In genomic region chr15:80280646-80281045, GRCm38 (mm10) we compare ENCODE assay signal across 9 mouse cellular contexts. TPM values are rescaled to one million over a fixed set of nuclear protein-coding genes. Genes with fewer than 3 reads are reported as not detected.
A peak's percentile ranks its signal among the peaks of the same experiment; 100 is the strongest.
DNase-seq lines count a peak whose midpoint lies in the region; ATAC-seq and TF ChIP-seq lines count a peak whose summit lies in the region.
"Had no signal": no experiment of that assay in that cellular context is flagged by ENCODE, and none has a peak within 500 bp of the region (broad histone marks: within the 10 kb centered on the region; RNA-seq: fewer than 3 reads in every experiment).

No protein-coding gene starts in this region.

- ATAC-seq in intestine, postnatal 0 days, result no peak
- ATAC-seq in intestine, embryonic 15.5 days, result no peak

- H3K36me3 ChIP-seq in intestine, postnatal 0 days (ENCODE audit: control insufficient read depth, insufficient read depth), result no peaks in the 10 kb centered on the region
- no peaks in the 10 kb centered on the region for H3K36me3 ChIP-seq in intestine, embryonic 15.5 days
- H3K36me3 ChIP-seq in thymus, adult 2 months (ENCODE audit: control insufficient read depth, insufficient read depth, low read length), result no peaks in the 10 kb centered on the region
- H3K36me3 ChIP-seq in embryonic facial prominence, embryonic 10.5 days (replicated peaks), result no peaks in the 10 kb centered on the region
- H3K36me3 ChIP-seq in spleen, adult 2 months (ENCODE audit: control insufficient read depth, insufficient read depth, low read length), result no peaks in the 10 kb centered on the region
- H3K36me3 ChIP-seq: embryonic facial prominence, embryonic 13.5 days had no signal

- TF ChIP-seq POLR2A in thymus, adult 2 months (IDR thresholded peaks at IDR 0.05; ENCODE audit: control insufficient read depth, extremely low read depth, insufficient read depth, low read length, poor library complexity), result no peak
- no peak for TF ChIP-seq POLR2A in spleen, adult 2 months (IDR thresholded peaks at IDR 0.05; ENCODE audit: low read depth, low read length)

- TF ChIP-seq CTCF in intestine, postnatal 0 days (IDR thresholded peaks at IDR 0.05; ENCODE audit: low read depth), result peak; percentile 72
- peak; percentile 53; the same call in 1 of the 2 replicates for TF ChIP-seq CTCF in thymus, adult 2 months (IDR thresholded peaks at IDR 0.05; ENCODE audit: borderline replicate concordance, control insufficient read depth, extremely low read depth, insufficient read depth, low read length, poor library complexity)
- peak; percentile 44; the same call in 1 of the 2 replicates for TF ChIP-seq CTCF in spleen, adult 2 months (IDR thresholded peaks at IDR 0.05; ENCODE audit: extremely low read depth, insufficient read depth, insufficient read length, insufficient replicate concordance)

- no peak overlapping the region for H3K4me2 ChIP-seq in intestine, postnatal 0 days (replicated peaks; ENCODE audit: low read depth)
- H3K4me2 ChIP-seq in intestine, embryonic 15.5 days (replicated peaks), result no peak overlapping the region
- H3K4me2 ChIP-seq: embryonic facial prominence, embryonic 13.5 days had no signal

- WGBS in intestine, postnatal 0 days, result 24% methylated on average over 6 of the region's 6 CpGs
- WGBS in intestine, embryonic 15.5 days, result 29% methylated on average over 6 of the region's 6 CpGs
- WGBS in thymus, adult 2 months, result 22% methylated on average over 6 of the region's 6 CpGs
- WGBS in embryonic facial prominence, embryonic 10.5 days, result 21% methylated on average over 6 of the region's 6 CpGs
- WGBS in spleen, adult 2 months, result 19% methylated on average over 6 of the region's 6 CpGs

- H3K4me1 ChIP-seq in intestine, postnatal 0 days (replicated peaks; ENCODE audit: control insufficient read depth, insufficient read depth, low read length), result no peaks in the 10 kb centered on the region
- H3K4me1 ChIP-seq in intestine, embryonic 15.5 days (replicated peaks), result no peaks in the 10 kb centered on the region
- H3K4me1 ChIP-seq in thymus, adult 2 months (replicated peaks; ENCODE audit: control insufficient read depth, insufficient read depth, low read length), result no peaks in the 10 kb centered on the region; the same call in 1 of the 2 replicates
- no peaks in the 10 kb centered on the region for H3K4me1 ChIP-seq in embryonic facial prominence, embryonic 10.5 days
- H3K4me1 ChIP-seq in spleen, adult 2 months (ENCODE audit: control insufficient read depth, insufficient read depth, insufficient read length), result no peaks in the 10 kb centered on the region
- H3K4me1 ChIP-seq: embryonic facial prominence, embryonic 13.5 days had no signal

- no peak overlapping the region for H3K4me3 ChIP-seq in intestine, postnatal 0 days (ENCODE audit: low read depth, low read length)
- no peak overlapping the region for H3K4me3 ChIP-seq in intestine, embryonic 15.5 days (replicated peaks)
- H3K4me3 ChIP-seq in thymus, adult 2 months (ENCODE audit: control insufficient read depth, insufficient read depth, low read length), result no peak overlapping the region
- H3K4me3 ChIP-seq in embryonic facial prominence, embryonic 10.5 days, result no peak overlapping the region
- H3K4me3 ChIP-seq in spleen, adult 2 months (ENCODE audit: extremely low read depth, insufficient read depth, insufficient read length), result no peak overlapping the region
- H3K4me3 ChIP-seq: embryonic facial prominence, embryonic 13.5 days had no signal

- DNase-seq in thymus, adult 2 months, result peak; percentile 55
- no peak for DNase-seq in thymus, adult 18-20 months
- DNase-seq in embryonic facial prominence, embryonic 10.5 days (ENCODE audit: low spot score), result peak; percentile 63
- no peak for DNase-seq in spleen, adult 2 months (ENCODE audit: low read depth in 1 of 2, low spot score in 2 of 2)
- DNase-seq in left cerebral cortex, adult 11 months (ENCODE audit: low spot score), result no peak
- no peak for DNase-seq in T-cell, adult 2 months (ENCODE audit: low spot score)

- no peaks in the 10 kb centered on the region for H3K9me3 ChIP-seq in intestine, postnatal 0 days (ENCODE audit: control insufficient read depth)
- H3K9me3 ChIP-seq in intestine, embryonic 15.5 days, result no peaks in the 10 kb centered on the region
- no peaks in the 10 kb centered on the region for H3K9me3 ChIP-seq in embryonic facial prominence, embryonic 10.5 days
- H3K9me3 ChIP-seq: embryonic facial prominence, embryonic 13.5 days had no signal

- peaks cover 4% of the 10 kb centered on the region for H3K27me3 ChIP-seq in intestine, postnatal 0 days (replicated peaks; ENCODE audit: control insufficient read depth, insufficient read depth, low read length)
- H3K27me3 ChIP-seq in intestine, embryonic 15.5 days (replicated peaks), result peaks cover 29% of the 10 kb centered on the region
- peaks cover 6% of the 10 kb centered on the region for H3K27me3 ChIP-seq in thymus, adult 2 months (ENCODE audit: control insufficient read depth, insufficient read depth, low read length)
- H3K27me3 ChIP-seq in embryonic facial prominence, embryonic 10.5 days (replicated peaks; ENCODE audit: low read depth, poor library complexity, severe bottlenecking), result peaks cover 56% of the 10 kb centered on the region
- H3K27me3 ChIP-seq in spleen, adult 2 months (ENCODE audit: control insufficient read depth, insufficient read depth, low read length), result 0 out of 2 replicates have a peak, but pooled peaks cover 2% of the 10 kb centered on the region

- no peak overlapping the region for H3K9ac ChIP-seq in intestine, postnatal 0 days (ENCODE audit: low read depth, low read length)
- H3K9ac ChIP-seq in intestine, embryonic 15.5 days, result no peak overlapping the region
- H3K9ac ChIP-seq: embryonic facial prominence, embryonic 13.5 days had no signal

- H3K27ac ChIP-seq in intestine, postnatal 0 days (ENCODE audit: low read depth, low read length), result no peak overlapping the region
- no peak overlapping the region for H3K27ac ChIP-seq in intestine, embryonic 15.5 days
- H3K27ac ChIP-seq in thymus, adult 2 months (ENCODE audit: control insufficient read depth, insufficient read depth, low read length), result no peak overlapping the region
- no peak overlapping the region for H3K27ac ChIP-seq in embryonic facial prominence, embryonic 10.5 days (replicated peaks)
- H3K27ac ChIP-seq in spleen, adult 2 months (ENCODE audit: insufficient read depth, low read length), result no peak overlapping the region
- H3K27ac ChIP-seq: embryonic facial prominence, embryonic 13.5 days had no signal

RNA-seq across cellular contexts. Expression of gene Cacna1i, which starts 6.4 kb away (rescaled TPM):
- polyA plus RNA-seq in intestine, postnatal 0 days (2015; fragmentation: Nextera tagmentation; extraction: Ambion mirVana), result 0.03 TPM in 1 of 2 replicates, not detected in the other
- not detected in 2 replicates for polyA plus RNA-seq in intestine, embryonic 15.5 days (2015; fragmentation: Nextera tagmentation; extraction: Ambion mirVana)
- polyA plus RNA-seq in thymus, adult 2 months (2012; rRNA removed), result 0.30 and 0.42 TPM in 2 replicates
- 0.02 and 0.03 TPM in 2 replicates for polyA plus RNA-seq in embryonic facial prominence, embryonic 10.5 days (2016; fragmentation: Nextera tagmentation; extraction: Ambion mirVana)
- 18.9 and 23.7 TPM in 2 replicates for polyA plus RNA-seq in spleen, adult 2 months (2012; rRNA removed)
- polyA plus RNA-seq: embryonic facial prominence, embryonic 13.5 days had no signal

RNA-seq across cellular contexts. Expression of gene Rps19bp1, which starts 16.5 kb away (rescaled TPM):
- polyA plus RNA-seq in intestine, postnatal 0 days (2015; fragmentation: Nextera tagmentation; extraction: Ambion mirVana), result 48.4 and 49.3 TPM in 2 replicates
- polyA plus RNA-seq in intestine, embryonic 15.5 days (2015; fragmentation: Nextera tagmentation; extraction: Ambion mirVana), result 55.4 and 56.0 TPM in 2 replicates
- polyA plus RNA-seq in thymus, adult 2 months (2012; rRNA removed), result 22.5 and 25.0 TPM in 2 replicates
- 68.1 and 73.2 TPM in 2 replicates for polyA plus RNA-seq in embryonic facial prominence, embryonic 10.5 days (2016; fragmentation: Nextera tagmentation; extraction: Ambion mirVana)
- polyA plus RNA-seq in spleen, adult 2 months (2012; rRNA removed), result 10.4 and 17.7 TPM in 2 replicates

RNA-seq across cellular contexts. Expression of gene Atf4, which starts 25.7 kb away (rescaled TPM):
- polyA plus RNA-seq in intestine, postnatal 0 days (2015; fragmentation: Nextera tagmentation; extraction: Ambion mirVana), result 95.2 and 106 TPM in 2 replicates
- 138 and 143 TPM in 2 replicates for polyA plus RNA-seq in intestine, embryonic 15.5 days (2015; fragmentation: Nextera tagmentation; extraction: Ambion mirVana)
- polyA plus RNA-seq in thymus, adult 2 months (2012; rRNA removed), result 169 and 179 TPM in 2 replicates
- polyA plus RNA-seq in embryonic facial prominence, embryonic 10.5 days (2016; fragmentation: Nextera tagmentation; extraction: Ambion mirVana), result 104 and 111 TPM in 2 replicates
- 101 and 146 TPM in 2 replicates for polyA plus RNA-seq in spleen, adult 2 months (2012; rRNA removed)

RNA-seq across cellular contexts. Expression of gene AC140267.1, which starts 45.0 kb away (rescaled TPM):
- not detected in 2 replicates for polyA plus RNA-seq in intestine, postnatal 0 days (2015; fragmentation: Nextera tagmentation; extraction: Ambion mirVana)
- polyA plus RNA-seq in intestine, embryonic 15.5 days (2015; fragmentation: Nextera tagmentation; extraction: Ambion mirVana), result not detected in 2 replicates
- polyA plus RNA-seq in thymus, adult 2 months (2012; rRNA removed), result not detected in 2 replicates
- polyA plus RNA-seq in embryonic facial prominence, embryonic 10.5 days (2016; fragmentation: Nextera tagmentation; extraction: Ambion mirVana), result not detected in 2 replicates
- not detected in 2 replicates for polyA plus RNA-seq in spleen, adult 2 months (2012; rRNA removed)
- polyA plus RNA-seq: embryonic facial prominence, embryonic 13.5 days had no signal

RNA-seq across cellular contexts. Expression of gene Mief1, which starts 46.8 kb away (rescaled TPM):
- 12.0 and 14.2 TPM in 2 replicates for polyA plus RNA-seq in intestine, postnatal 0 days (2015; fragmentation: Nextera tagmentation; extraction: Ambion mirVana)
- polyA plus RNA-seq in intestine, embryonic 15.5 days (2015; fragmentation: Nextera tagmentation; extraction: Ambion mirVana), result 29.7 and 33.1 TPM in 2 replicates
- 32.7 and 36.3 TPM in 2 replicates for polyA plus RNA-seq in thymus, adult 2 months (2012; rRNA removed)
- 44.4 and 44.5 TPM in 2 replicates for polyA plus RNA-seq in embryonic facial prominence, embryonic 10.5 days (2016; fragmentation: Nextera tagmentation; extraction: Ambion mirVana)
- polyA plus RNA-seq in spleen, adult 2 months (2012; rRNA removed), result 11.7 and 13.1 TPM in 2 replicates

Comparison
In these comparisons a context has a peak if more than half of its experiments do, and no peak if none do; other contexts are left out.
1. DNase-seq: peak in thymus, adult 2 months (single experiment) and embryonic facial prominence, embryonic 10.5 days (single experiment); none in thymus, adult 18-20 months (0 of 2), spleen, adult 2 months (0 of 2), left cerebral cortex, adult 11 months (single experiment) and T-cell, adult 2 months (single experiment).
2. RNA of gene Cacna1i, which starts 6.4 kb away (polyA plus RNA-seq): 18.9 to 23.7 TPM in spleen, adult 2 months; 0.30 to 0.42 TPM in thymus, adult 2 months, 0.03 TPM in intestine, postnatal 0 days, 0.02 to 0.03 TPM in embryonic facial prominence, embryonic 10.5 days and not detected in intestine, embryonic 15.5 days; every median in the first group is over 10 times any median in the second.
3. Peak in every context shown above with its lines, with median percentiles within 50 percentile points of each other: CTCF ChIP-seq.